ENCODE assay signal across 11 mouse cellular contexts in genomic region chr7:84055961-84056629, GRCm38 (mm10). TPM values are rescaled to one million over a fixed set of nuclear protein-coding genes. Genes with fewer than 3 reads are reported as not detected.
DNase-seq lines count a peak whose midpoint lies in the region; ATAC-seq and TF ChIP-seq lines count a peak whose summit lies in the region.
"Had no signal": no experiment of that assay in that cellular context is flagged by ENCODE, and none has a peak within 500 bp of the region (broad histone marks: within the 10 kb centered on the region; RNA-seq: fewer than 3 reads in every experiment).

No protein-coding gene starts in this region.

- H3K4me2 ChIP-seq in lung, embryonic 14.5 days, result no peak overlapping the region
- H3K4me2 ChIP-seq in lung, postnatal 0 days (replicated peaks; ENCODE audit: low read depth, low read length), result no peak overlapping the region

- 41% methylated on average over 7 of the region's 7 CpGs for WGBS in lung, embryonic 14.5 days
- WGBS in lung, postnatal 0 days, result 42% methylated on average over 7 of the region's 7 CpGs

- no peak overlapping the region for H3K4me3 ChIP-seq in lung, embryonic 14.5 days (ENCODE audit: low read depth, low read length)
- H3K4me3 ChIP-seq in lung, postnatal 0 days (ENCODE audit: low read depth, low read length), result no peak overlapping the region
- H3K4me3 ChIP-seq: heart, embryonic 10.5 days; megakaryocyte, embryonic 14.5 days had no signal

- TF ChIP-seq CTCF in lung, embryonic 14.5 days (IDR thresholded peaks at IDR 0.05; ENCODE audit: low read depth), result no peak
- no peak for TF ChIP-seq CTCF in lung, postnatal 0 days (IDR thresholded peaks at IDR 0.05)

- no peaks in the 10 kb centered on the region for H3K27me3 ChIP-seq in lung, embryonic 14.5 days (ENCODE audit: insufficient read depth, low read length)
- no peaks in the 10 kb centered on the region for H3K27me3 ChIP-seq in lung, postnatal 0 days (replicated peaks; ENCODE audit: insufficient read depth, low read length)

- ATAC-seq in lung, embryonic 14.5 days (ENCODE audit: insufficient read depth), result peak; percentile 80
- no peak for ATAC-seq in lung, postnatal 0 days
- ATAC-seq: forebrain, embryonic 16.5 days had no signal

- no peaks in the 10 kb centered on the region for H3K4me1 ChIP-seq in lung, embryonic 14.5 days (ENCODE audit: insufficient read depth)
- H3K4me1 ChIP-seq in lung, postnatal 0 days (ENCODE audit: insufficient read depth, low read depth, low read length), result no peaks in the 10 kb centered on the region; the same call in 1 of the 2 replicates
- H3K4me1 ChIP-seq: heart, embryonic 10.5 days had no signal

- H3K9me3 ChIP-seq in lung, embryonic 14.5 days (ENCODE audit: low read depth, low read length), result no peaks in the 10 kb centered on the region
- no peaks in the 10 kb centered on the region for H3K9me3 ChIP-seq in lung, postnatal 0 days (ENCODE audit: low read length)
- H3K9me3 ChIP-seq: heart, embryonic 10.5 days; megakaryocyte, embryonic 14.5 days had no signal

- H3K36me3 ChIP-seq in lung, embryonic 14.5 days (ENCODE audit: insufficient read depth), result no peaks in the 10 kb centered on the region
- H3K36me3 ChIP-seq in lung, postnatal 0 days (ENCODE audit: insufficient read depth, low read length), result no peaks in the 10 kb centered on the region
- H3K36me3 ChIP-seq: heart, embryonic 10.5 days had no signal

- peak; percentile 19 for DNase-seq in adrenal gland, postnatal 14 days
- DNase-seq in adrenal gland, postnatal 25 days, result no peak
- DNase-seq in lung, embryonic 14.5 days, result peak; percentile 81
- no peak for DNase-seq in lung, postnatal 0 days (ENCODE audit: low spot score)
- DNase-seq in kidney, postnatal 10 days, result peak; percentile 73
- peak; percentile 10 for DNase-seq in skeletal muscle tissue, adult 2 months (ENCODE audit: low read depth, low spot score)
- DNase-seq in testis, postnatal 10 days (ENCODE audit: low spot score), result no peak
- no peak for DNase-seq in layer of hippocampus, adult 11-12 months (ENCODE audit: low spot score)

- no peak overlapping the region for H3K27ac ChIP-seq in lung, embryonic 14.5 days (ENCODE audit: low read depth)
- no peak overlapping the region for H3K27ac ChIP-seq in lung, postnatal 0 days (ENCODE audit: low read length)
- H3K27ac ChIP-seq: heart, embryonic 10.5 days had no signal

- H3K9ac ChIP-seq in lung, embryonic 14.5 days, result no peak overlapping the region
- no peak overlapping the region for H3K9ac ChIP-seq in lung, postnatal 0 days (replicated peaks; ENCODE audit: low read depth)

- no peak for TF ChIP-seq EP300 in lung, postnatal 0 days (IDR thresholded peaks at IDR 0.05)

RNA-seq across cellular contexts. Expression of gene Cemip, which starts 30.2 kb away (rescaled TPM):
- total RNA-seq in adrenal gland, postnatal 14 days (2021), result 2.3 and 2.5 TPM in 2 replicates
- total RNA-seq in adrenal gland, postnatal 25 days (2021), result 1.5 and 1.6 TPM in 2 replicates
- polyA plus RNA-seq in lung, embryonic 14.5 days (2014; fragmentation: Nextera tagmentation; extraction: Ambion mirVana), result 1.7 TPM in 2 replicates
- polyA plus RNA-seq in lung, postnatal 0 days (2015; fragmentation: Nextera tagmentation; extraction: Ambion mirVana), result 0.57 and 0.83 TPM in 2 replicates

Comparison
In these comparisons a context has a peak if more than half of its experiments do, and no peak if none do; other contexts are left out.
1. DNase-seq: peak in adrenal gland, postnatal 14 days (single experiment), lung, embryonic 14.5 days (single experiment), kidney, postnatal 10 days (single experiment) and skeletal muscle tissue, adult 2 months (single experiment); none in adrenal gland, postnatal 25 days (single experiment), lung, postnatal 0 days (single experiment), testis, postnatal 10 days (single experiment) and layer of hippocampus, adult 11-12 months (single experiment).